Mouse (Mus musculus): ENCODE measurements at regions not wholly inside any gene's neighbourhood (a gene's known extent, or its start where the extent isn't known, plus 50 kb on each side); places are given as distances from the start of the nearest gene placed in this dataset.

DNA sequence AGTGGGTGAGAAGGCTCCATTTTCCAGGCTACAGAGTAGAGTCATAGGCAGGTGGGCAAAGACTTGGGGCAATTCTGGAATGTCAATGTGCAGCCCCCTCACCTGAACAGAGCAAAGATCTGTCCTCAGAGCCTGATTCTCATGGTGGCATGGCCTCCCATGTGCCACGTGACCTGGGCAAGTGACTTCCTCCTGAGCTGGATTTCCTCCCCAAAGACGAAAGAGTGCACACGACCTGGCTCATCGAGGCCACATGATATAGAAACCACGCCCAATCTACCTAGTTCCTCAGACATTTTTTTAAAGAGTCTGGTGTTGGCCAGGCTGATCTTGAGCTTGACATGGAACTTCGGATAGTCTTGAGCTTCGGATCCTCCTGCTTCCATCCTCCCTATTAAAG is 139.5 kb upstream of the Tle3 start:
- TF ChIP-seq CTCF (IDR thresholded peaks at IDR 0.05; ENCODE audit: low read depth, low read length) = no peak
- no peak for TF ChIP-seq POLR2AphosphoS5 (IDR thresholded peaks at IDR 0.05; ENCODE audit: insufficient replicate concordance, low read depth, low read length)
- no peak for TF ChIP-seq GATA1 (IDR thresholded peaks at IDR 0.05; ENCODE audit: borderline replicate concordance, low read length)
- no peak for TF ChIP-seq TAL1 (conservative IDR thresholded peaks at IDR 0.05; ENCODE audit: low read depth, low read length)
